Mouse (Mus musculus): ENCODE data around the gene Pcbp2. TPM values are rescaled to one million over a fixed set of nuclear protein-coding genes. Genes with fewer than 3 reads are reported as not detected.

Pcbp2 gene
- polyA plus RNA-seq, 1 experiment = 892 TPM

- H3K4me3 ChIP-seq = no peak overlapping the region
- H3K4me2 ChIP-seq (ENCODE audit: low read depth) = no peak overlapping the region
- TF ChIP-seq POLR2A (IDR thresholded peaks at IDR 0.05; ENCODE audit: insufficient read length, low read depth) (no peak), MAX (IDR thresholded peaks at IDR 0.05; ENCODE audit: low read depth) (no peak), TCF12 (IDR thresholded peaks at IDR 0.05; ENCODE audit: insufficient read depth, poor library complexity, severe bottlenecking) (no peak), MYOD1 (IDR thresholded peaks at IDR 0.05; ENCODE audit: control insufficient read depth in 1 of 3, insufficient read length in 2 of 3, low read depth in 2 of 3) (no peak), CEBPB (IDR thresholded peaks at IDR 0.05; ENCODE audit: insufficient read depth, poor library complexity, severe bottlenecking) (no peak), E2F4 (IDR thresholded peaks at IDR 0.05; ENCODE audit: insufficient read depth) (no peak), TCF3 (IDR thresholded peaks at IDR 0.05; ENCODE audit: insufficient read length, low read depth) (no peak), MYOG (IDR thresholded peaks at IDR 0.05; ENCODE audit: control insufficient read depth in 1 of 3, insufficient read depth in 1 of 3, insufficient read length in 2 of 3, low read depth in 2 of 3) (no peak), USF1 (IDR thresholded peaks at IDR 0.05; ENCODE audit: low read depth) (no peak), SRF (IDR thresholded peaks at IDR 0.05; ENCODE audit: control insufficient read depth, insufficient read length, low read depth) (no peak), REST (IDR thresholded peaks at IDR 0.05; ENCODE audit: insufficient read depth, insufficient read length) (no peak), POLR2AphosphoS2 (IDR thresholded peaks at IDR 0.05; ENCODE audit: insufficient read length, low read depth) (no peak)
- peaks cover 49% of the 10 kb centered on the region for H3K79me2 ChIP-seq (ENCODE audit: control insufficient read depth, insufficient read depth)
- no peaks in the 10 kb centered on the region for H3K27me3 ChIP-seq (ENCODE audit: control insufficient read depth, insufficient read depth, insufficient read length)
- H3K36me3 ChIP-seq (ENCODE audit: control insufficient read depth, insufficient read depth) = peaks cover 49% of the 10 kb centered on the region
- no peak overlapping the region for H3ac ChIP-seq (ENCODE audit: control insufficient read depth, insufficient read length)
Measured at GRCm38 (mm10) chr15:102424657-102425056, 45.7 kb upstream of the Pcbp2 start.

GRCm38 (mm10) chr15:102426963-102427362 lies 43.4 kb upstream of the Pcbp2 start:
- TF ChIP-seq MYOG (IDR thresholded peaks at IDR 0.05; ENCODE audit: control insufficient read depth in 1 of 3, insufficient read depth in 1 of 3, insufficient read length in 2 of 3, low read depth in 2 of 3) (no peak), TCF3 (IDR thresholded peaks at IDR 0.05; ENCODE audit: insufficient read length, low read depth) (no peak), REST (IDR thresholded peaks at IDR 0.05; ENCODE audit: insufficient read depth, insufficient read length) (no peak), POLR2A (IDR thresholded peaks at IDR 0.05; ENCODE audit: insufficient read length, low read depth) (no peak), SRF (IDR thresholded peaks at IDR 0.05; ENCODE audit: control insufficient read depth, insufficient read length, low read depth) (no peak), TCF12 (IDR thresholded peaks at IDR 0.05; ENCODE audit: insufficient read depth, poor library complexity, severe bottlenecking) (no peak), MYOD1 (IDR thresholded peaks at IDR 0.05; ENCODE audit: control insufficient read depth in 1 of 3, insufficient read length in 2 of 3, low read depth in 2 of 3) (no peak), MAX (IDR thresholded peaks at IDR 0.05; ENCODE audit: low read depth) (no peak), POLR2AphosphoS2 (IDR thresholded peaks at IDR 0.05; ENCODE audit: insufficient read length, low read depth) (no peak), E2F4 (IDR thresholded peaks at IDR 0.05; ENCODE audit: insufficient read depth) (no peak), USF1 (IDR thresholded peaks at IDR 0.05; ENCODE audit: low read depth) (no peak), CEBPB (IDR thresholded peaks at IDR 0.05; ENCODE audit: insufficient read depth, poor library complexity, severe bottlenecking) (no peak)
- Histone ChIP-seq H3K36me3 (ENCODE audit: control insufficient read depth, insufficient read depth) (peaks cover 68% of the 10 kb centered on the region), H3K4me3 (no peak overlapping the region), H3K4me2 (ENCODE audit: low read depth) (no peak overlapping the region), H3K79me2 (ENCODE audit: control insufficient read depth, insufficient read depth) (peaks cover 31% of the 10 kb centered on the region), H3K27me3 (ENCODE audit: control insufficient read depth, insufficient read depth, insufficient read length) (no peaks in the 10 kb centered on the region), H3ac (ENCODE audit: control insufficient read depth, insufficient read length) (no peak overlapping the region)

- Histone ChIP-seq H3K4me3 (no peak overlapping the region), H3K4me2 (ENCODE audit: low read depth) (no peak overlapping the region), H3K79me2 (ENCODE audit: control insufficient read depth, insufficient read depth) (no peaks in the 10 kb centered on the region), H3K27me3 (ENCODE audit: control insufficient read depth, insufficient read depth, insufficient read length) (no peaks in the 10 kb centered on the region), H3K36me3 (ENCODE audit: control insufficient read depth, insufficient read depth) (peaks cover 88% of the 10 kb centered on the region), H3ac (ENCODE audit: control insufficient read depth, insufficient read length) (no peak overlapping the region)
- TF ChIP-seq MYOG (IDR thresholded peaks at IDR 0.05; ENCODE audit: control insufficient read depth in 1 of 3, insufficient read depth in 1 of 3, insufficient read length in 2 of 3, low read depth in 2 of 3) = no peak
Measured at GRCm38 (mm10) chr15:102432046-102432445, 38.3 kb upstream of the Pcbp2 start.

GRCm38 (mm10) chr15:102433173-102433572 lies 37.2 kb upstream of the Pcbp2 start:
- no peak overlapping the region for H3ac ChIP-seq (ENCODE audit: control insufficient read depth, insufficient read length)
- no peaks in the 10 kb centered on the region for H3K27me3 ChIP-seq (ENCODE audit: control insufficient read depth, insufficient read depth, insufficient read length)
- no peak overlapping the region for H3K4me2 ChIP-seq (ENCODE audit: low read depth)
- H3K79me2 ChIP-seq (ENCODE audit: control insufficient read depth, insufficient read depth) = no peaks in the 10 kb centered on the region
- TF ChIP-seq MYOD1 (IDR thresholded peaks at IDR 0.05; ENCODE audit: control insufficient read depth in 1 of 3, insufficient read length in 2 of 3, low read depth in 2 of 3) (no peak), REST (IDR thresholded peaks at IDR 0.05; ENCODE audit: insufficient read depth, insufficient read length) (no peak), E2F4 (IDR thresholded peaks at IDR 0.05; ENCODE audit: insufficient read depth) (no peak), USF1 (IDR thresholded peaks at IDR 0.05; ENCODE audit: low read depth) (no peak), MYOG (IDR thresholded peaks at IDR 0.05; ENCODE audit: control insufficient read depth in 1 of 3, insufficient read depth in 1 of 3, insufficient read length in 2 of 3, low read depth in 2 of 3) (no peak), TCF3 (IDR thresholded peaks at IDR 0.05; ENCODE audit: insufficient read length, low read depth) (no peak), SRF (IDR thresholded peaks at IDR 0.05; ENCODE audit: control insufficient read depth, insufficient read length, low read depth) (no peak), TCF12 (IDR thresholded peaks at IDR 0.05; ENCODE audit: insufficient read depth, poor library complexity, severe bottlenecking) (no peak), MAX (IDR thresholded peaks at IDR 0.05; ENCODE audit: low read depth) (no peak), POLR2AphosphoS2 (IDR thresholded peaks at IDR 0.05; ENCODE audit: insufficient read length, low read depth) (no peak), POLR2A (IDR thresholded peaks at IDR 0.05; ENCODE audit: insufficient read length, low read depth) (no peak), CEBPB (IDR thresholded peaks at IDR 0.05; ENCODE audit: insufficient read depth, poor library complexity, severe bottlenecking) (no peak)
- H3K36me3 ChIP-seq (ENCODE audit: control insufficient read depth, insufficient read depth) = peaks cover 80% of the 10 kb centered on the region
- H3K4me3 ChIP-seq = no peak overlapping the region

GRCm38 (mm10) chr15:102442490-102442889 lies 27.8 kb upstream of the Pcbp2 start:
- TF ChIP-seq TCF3 (IDR thresholded peaks at IDR 0.05; ENCODE audit: insufficient read length, low read depth) = no peak
- no peak for TF ChIP-seq CEBPB (IDR thresholded peaks at IDR 0.05; ENCODE audit: insufficient read depth, poor library complexity, severe bottlenecking)
- no peak for TF ChIP-seq POLR2AphosphoS2 (IDR thresholded peaks at IDR 0.05; ENCODE audit: insufficient read length, low read depth)
- TF ChIP-seq MYOD1 (IDR thresholded peaks at IDR 0.05; ENCODE audit: control insufficient read depth in 1 of 3, insufficient read length in 2 of 3, low read depth in 2 of 3) = no peak
- no peak for TF ChIP-seq MYOG (IDR thresholded peaks at IDR 0.05; ENCODE audit: control insufficient read depth in 1 of 3, insufficient read depth in 1 of 3, insufficient read length in 2 of 3, low read depth in 2 of 3)
- no peak for TF ChIP-seq REST (IDR thresholded peaks at IDR 0.05; ENCODE audit: insufficient read depth, insufficient read length)
- no peak for TF ChIP-seq SRF (IDR thresholded peaks at IDR 0.05; ENCODE audit: control insufficient read depth, insufficient read length, low read depth)
- TF ChIP-seq MAX (IDR thresholded peaks at IDR 0.05; ENCODE audit: low read depth) = no peak
- no peak for TF ChIP-seq POLR2A (IDR thresholded peaks at IDR 0.05; ENCODE audit: insufficient read length, low read depth)
- TF ChIP-seq USF1 (IDR thresholded peaks at IDR 0.05; ENCODE audit: low read depth) = no peak
- no peak for TF ChIP-seq E2F4 (IDR thresholded peaks at IDR 0.05; ENCODE audit: insufficient read depth)
- TF ChIP-seq TCF12 (IDR thresholded peaks at IDR 0.05; ENCODE audit: insufficient read depth, poor library complexity, severe bottlenecking) = no peak
- Histone ChIP-seq H3K27me3 (ENCODE audit: control insufficient read depth, insufficient read depth, insufficient read length) (no peaks in the 10 kb centered on the region), H3ac (ENCODE audit: control insufficient read depth, insufficient read length) (no peak overlapping the region), H3K4me3 (no peak overlapping the region), H3K36me3 (ENCODE audit: control insufficient read depth, insufficient read depth) (no peaks in the 10 kb centered on the region), H3K79me2 (ENCODE audit: control insufficient read depth, insufficient read depth) (no peaks in the 10 kb centered on the region), H3K4me2 (ENCODE audit: low read depth) (no peak overlapping the region)
